In genomic region chr3:142758593-142758992, GRCm38 (mm10) we compare ENCODE assay signal across 25 mouse cellular contexts. TPM values are rescaled to one million over a fixed set of nuclear protein-coding genes. Genes with fewer than 3 reads are reported as not detected.
DNase-seq lines count a peak whose midpoint lies in the region; ATAC-seq and TF ChIP-seq lines count a peak whose summit lies in the region.
"Had no signal": no experiment of that assay in that cellular context is flagged by ENCODE, and none has a peak within 500 bp of the region (broad histone marks: within the 10 kb centered on the region; RNA-seq: fewer than 3 reads in every experiment).

No protein-coding gene starts in this region.

- no peak overlapping the region for H3K9ac ChIP-seq in heart, embryonic 11.5 days (ENCODE audit: low read depth, low read length)
- no peak overlapping the region for H3K9ac ChIP-seq in heart, adult 2 months (ENCODE audit: low read depth, low read length)
- H3K9ac ChIP-seq in heart, embryonic 14.5 days (ENCODE audit: low read length): peak overlapping the region; percentile 34; the same call in 1 of the 2 replicates
- H3K9ac ChIP-seq in midbrain, embryonic 11.5 days (ENCODE audit: low read length): no peak overlapping the region
- H3K9ac ChIP-seq: embryonic facial prominence, embryonic 12.5 days; embryonic facial prominence, embryonic 15.5 days; forebrain, postnatal 0 days; hindbrain, embryonic 14.5 days had no signal

- DNase-seq in heart, adult 2 months: no peak
- no peak for DNase-seq in heart, postnatal 10 days
- peak; percentile 67 for DNase-seq in midbrain, embryonic 11.5 days (ENCODE audit: low spot score, missing footprints)
- DNase-seq in midbrain, embryonic 10.5 days (ENCODE audit: low spot score): no peak
- DNase-seq: adrenal gland, adult 2 months; adrenal gland, postnatal 14 days; B cell, adult 2 months; cerebellum, adult 11 months; cerebellum, adult 2 months; cerebellum, adult 9-11 months; cerebellum, postnatal 25 days; forebrain, postnatal 0 days; gastrocnemius, adult 2 months; gastrocnemius, postnatal 14 days; kidney, adult 2 months had no signal

- H3K79me2 ChIP-seq in heart, adult 2 months (replicated peaks; ENCODE audit: control insufficient read depth, insufficient read depth, low read length): no peaks in the 10 kb centered on the region

- H3K36me3 ChIP-seq in heart, embryonic 11.5 days (ENCODE audit: control insufficient read depth, insufficient read depth, low read length): no peaks in the 10 kb centered on the region
- no peaks in the 10 kb centered on the region for H3K36me3 ChIP-seq in heart, adult 2 months (ENCODE audit: control insufficient read depth, insufficient read depth, low read length)
- no peaks in the 10 kb centered on the region for H3K36me3 ChIP-seq in heart, embryonic 14.5 days (ENCODE audit: control insufficient read depth, insufficient read depth, low read length)
- no peaks in the 10 kb centered on the region for H3K36me3 ChIP-seq in midbrain, embryonic 11.5 days (ENCODE audit: control insufficient read depth, insufficient read depth, low read length)
- no peaks in the 10 kb centered on the region for H3K36me3 ChIP-seq in midbrain, embryonic 10.5 days
- H3K36me3 ChIP-seq: embryonic facial prominence, embryonic 12.5 days; embryonic facial prominence, embryonic 15.5 days; G1E had no signal

- no peak overlapping the region for H3K27ac ChIP-seq in heart, embryonic 11.5 days (ENCODE audit: low read depth, low read length)
- no peak overlapping the region; the same call in 1 of the 2 replicates for H3K27ac ChIP-seq in heart, adult 2 months
- no peak overlapping the region for H3K27ac ChIP-seq in heart, embryonic 14.5 days (replicated peaks in 1 of 2; ENCODE audit: control insufficient read depth in 1 of 2, insufficient read depth in 1 of 2, low read depth in 2 of 2, low read length in 2 of 2)
- no peak overlapping the region for H3K27ac ChIP-seq in midbrain, embryonic 11.5 days (ENCODE audit: low read depth, low read length)
- H3K27ac ChIP-seq in midbrain, embryonic 10.5 days (replicated peaks): no peak overlapping the region
- H3K27ac ChIP-seq: embryonic facial prominence, embryonic 12.5 days; embryonic facial prominence, embryonic 15.5 days; gastrocnemius, adult 2 months; hindbrain, embryonic 14.5 days; hindbrain, postnatal 0 days had no signal

- peak overlapping the region; percentile 60; the same call in 1 of the 2 replicates for H3K4me2 ChIP-seq in heart, embryonic 11.5 days
- no peak overlapping the region; the same call in 1 of the 2 replicates for H3K4me2 ChIP-seq in heart, embryonic 14.5 days (ENCODE audit: low read length)
- H3K4me2 ChIP-seq in midbrain, embryonic 11.5 days: no peak overlapping the region
- H3K4me2 ChIP-seq: embryonic facial prominence, embryonic 12.5 days; embryonic facial prominence, embryonic 15.5 days; hindbrain, embryonic 14.5 days had no signal

- ATAC-seq in heart, embryonic 11.5 days (replicated peaks; ENCODE audit: insufficient number of reproducible peaks, low FRiP score, low TSS enrichment): no peak
- ATAC-seq in heart, embryonic 14.5 days (ENCODE audit: insufficient number of reproducible peaks, insufficient read depth, low FRiP score, low read depth): no peak
- no peak for ATAC-seq in midbrain, embryonic 11.5 days (ENCODE audit: low FRiP score)
- ATAC-seq: forebrain, embryonic 14.5 days; forebrain, postnatal 0 days; hindbrain, postnatal 0 days; intestine, postnatal 0 days had no signal

- H3K27me3 ChIP-seq in heart, embryonic 11.5 days (ENCODE audit: control insufficient read depth, insufficient read depth, low read length): no peaks in the 10 kb centered on the region
- H3K27me3 ChIP-seq in heart, adult 2 months (ENCODE audit: control insufficient read depth, insufficient read depth, low read length): no peaks in the 10 kb centered on the region
- no peaks in the 10 kb centered on the region for H3K27me3 ChIP-seq in heart, embryonic 14.5 days (ENCODE audit: control insufficient read depth, insufficient read depth, low read length)
- H3K27me3 ChIP-seq in midbrain, embryonic 11.5 days (ENCODE audit: control insufficient read depth, insufficient read depth, low read length): no peaks in the 10 kb centered on the region
- H3K27me3 ChIP-seq in midbrain, embryonic 10.5 days (ENCODE audit: low read depth, poor library complexity, severe bottlenecking): no peaks in the 10 kb centered on the region
- H3K27me3 ChIP-seq: CH12.LX; embryonic facial prominence, embryonic 12.5 days; embryonic facial prominence, embryonic 15.5 days had no signal

- H3K4me3 ChIP-seq in heart, embryonic 11.5 days (ENCODE audit: low read depth, low read length): no peak overlapping the region
- no peak overlapping the region for H3K4me3 ChIP-seq in heart, adult 2 months
- no peak overlapping the region for H3K4me3 ChIP-seq in heart, embryonic 14.5 days (ENCODE audit: control insufficient read depth in 1 of 2, insufficient read depth in 1 of 2, low read depth in 1 of 2, low read length in 2 of 2)
- H3K4me3 ChIP-seq in midbrain, embryonic 11.5 days (ENCODE audit: low read depth, low read length): no peak overlapping the region
- no peak overlapping the region for H3K4me3 ChIP-seq in midbrain, embryonic 10.5 days
- H3K4me3 ChIP-seq: embryonic facial prominence, embryonic 12.5 days; embryonic facial prominence, embryonic 15.5 days; gastrocnemius, adult 2 months had no signal

- TF ChIP-seq POLR2A in heart, adult 2 months (IDR thresholded peaks at IDR 0.05; ENCODE audit: insufficient read depth, low read depth, low read length): no peak

- peaks cover 11% of the 10 kb centered on the region; the same call in 1 of the 2 replicates for H3K4me1 ChIP-seq in heart, embryonic 11.5 days (ENCODE audit: control insufficient read depth, insufficient read depth, low read length)
- peaks cover 2% of the 10 kb centered on the region; the same call in 1 of the 2 replicates for H3K4me1 ChIP-seq in heart, adult 2 months (ENCODE audit: control insufficient read depth, insufficient read depth, low read length)
- H3K4me1 ChIP-seq in heart, embryonic 14.5 days (ENCODE audit: control insufficient read depth in 2 of 2, insufficient read depth in 2 of 2, low read length in 2 of 2): peaks cover 9 to 22% of the 10 kb centered on the region in 2 experiments; a peak in 3 of 4 replicates
- H3K4me1 ChIP-seq in midbrain, embryonic 11.5 days (ENCODE audit: control insufficient read depth, insufficient read depth, low read length): no peaks in the 10 kb centered on the region
- H3K4me1 ChIP-seq in midbrain, embryonic 10.5 days: no peaks in the 10 kb centered on the region
- H3K4me1 ChIP-seq: embryonic facial prominence, embryonic 12.5 days; embryonic facial prominence, embryonic 15.5 days had no signal

- no peak for TF ChIP-seq CTCF in heart, adult 2 months (IDR thresholded peaks at IDR 0.05)

- H3K9me3 ChIP-seq in heart, embryonic 11.5 days (replicated peaks; ENCODE audit: control insufficient read depth, low read length): no peaks in the 10 kb centered on the region
- no peaks in the 10 kb centered on the region for H3K9me3 ChIP-seq in heart, embryonic 14.5 days (ENCODE audit: control insufficient read depth, low read length)
- H3K9me3 ChIP-seq in midbrain, embryonic 11.5 days (ENCODE audit: control insufficient read depth, low read length): no peaks in the 10 kb centered on the region
- H3K9me3 ChIP-seq in midbrain, embryonic 10.5 days (replicated peaks): no peaks in the 10 kb centered on the region
- H3K9me3 ChIP-seq: embryonic facial prominence, embryonic 12.5 days; embryonic facial prominence, embryonic 15.5 days; G1E had no signal

- 65% methylated on average over 7 of the region's 7 CpGs for WGBS in heart, embryonic 11.5 days (ENCODE audit: insufficient replicate concordance)
- WGBS in heart, adult 2 months: 81% methylated on average over 7 of the region's 7 CpGs
- WGBS in heart, embryonic 14.5 days: 60% methylated on average over 7 of the region's 7 CpGs
- 87% methylated on average over 7 of the region's 7 CpGs for WGBS in midbrain, embryonic 11.5 days
- WGBS in midbrain, embryonic 10.5 days: 88% methylated on average over 7 of the region's 7 CpGs

- intact Hi-C loops in heart, adult 2 months (cut with DNase I): no loop called here
- intact Hi-C loops in heart, postnatal 10 days (cut with DNase I): no loop called here

- TF ChIP-seq EP300 in heart, adult 2 months (IDR thresholded peaks at IDR 0.05; ENCODE audit: insufficient read depth, low read depth, low read length): no peak

RNA-seq across cellular contexts. Expression of gene Gtf2b, which starts 6.3 kb away (rescaled TPM):
- 59.2 and 61.4 TPM in 2 replicates for polyA plus RNA-seq in heart, embryonic 11.5 days (2014; fragmentation: Nextera tagmentation; extraction: Ambion mirVana)
- 10 to 100 TPM; 17.9 to 19.3 TPM for total RNA-seq in heart, adult 2 months (2021)
- 13.4 and 23.4 TPM in 2 replicates for polyA plus RNA-seq in heart, adult 2 months (2012; rRNA removed)
- polyA plus RNA-seq in heart, embryonic 14.5 days (2014; fragmentation: Nextera tagmentation; extraction: Ambion mirVana): 57.9 and 64.8 TPM in 2 replicates
- total RNA-seq in heart, postnatal 10 days (2021): 10 to 100 TPM; 28.3 to 29.5 TPM
- polyA plus RNA-seq in midbrain, embryonic 11.5 days (2014; fragmentation: Nextera tagmentation; extraction: Ambion mirVana): 100 and 105 TPM in 2 replicates
- polyA plus RNA-seq in midbrain, embryonic 10.5 days (2016; fragmentation: Nextera tagmentation; extraction: Ambion mirVana): 86.7 and 87.0 TPM in 2 replicates

RNA-seq across cellular contexts. Expression of gene Kyat3, which starts 57.7 kb away (rescaled TPM):
- 9.5 and 11.3 TPM in 2 replicates for polyA plus RNA-seq in heart, embryonic 11.5 days (2014; fragmentation: Nextera tagmentation; extraction: Ambion mirVana)
- total RNA-seq in heart, adult 2 months (2021): 10 to 100 TPM; 28.3 to 37.7 TPM
- polyA plus RNA-seq in heart, adult 2 months (2012; rRNA removed): 10.9 and 22.1 TPM in 2 replicates
- 9.7 and 11.1 TPM in 2 replicates for polyA plus RNA-seq in heart, embryonic 14.5 days (2014; fragmentation: Nextera tagmentation; extraction: Ambion mirVana)
- 1 to 10 TPM; 3.8 to 6.1 TPM for total RNA-seq in heart, postnatal 10 days (2021)
- 8.6 and 9.9 TPM in 2 replicates for polyA plus RNA-seq in midbrain, embryonic 11.5 days (2014; fragmentation: Nextera tagmentation; extraction: Ambion mirVana)
- polyA plus RNA-seq in midbrain, embryonic 10.5 days (2016; fragmentation: Nextera tagmentation; extraction: Ambion mirVana): 8.4 and 8.7 TPM in 2 replicates
- polyA plus RNA-seq: G1E had no signal
